Mouse (Mus musculus) kidney, adult 2 months (tissue): ENCODE measurements around the gene Arfgef2.

Experiments
- CTCF ChIP-seq: fragments of 200-500 bp; conservative IDR thresholded peaks from 2 replicates; pipeline ENCODE4 v1.5.1; 2011; ENCODE audit warnings: low read depth, mild to moderate bottlenecking, control low read depth, low read length, moderate library complexity, mixed read lengths; ENCODE audit not compliant: insufficient read depth, insufficient read length
- POLR2A ChIP-seq: fragments of 200-500 bp; IDR thresholded peaks from one replicate; pipeline ENCODE4 v1.6.1; 2011; ENCODE audit warnings: low read depth, low read length, control low read depth

- TF ChIP-seq CTCF = no peak
- no peak for TF ChIP-seq POLR2A
Observed at GRCm38 (mm10) chr2:166806813-166807212, 1.4 kb downstream of the Arfgef2 start.
